ENCODE assay signal across 21 mouse cellular contexts in the genomic region with DNA sequence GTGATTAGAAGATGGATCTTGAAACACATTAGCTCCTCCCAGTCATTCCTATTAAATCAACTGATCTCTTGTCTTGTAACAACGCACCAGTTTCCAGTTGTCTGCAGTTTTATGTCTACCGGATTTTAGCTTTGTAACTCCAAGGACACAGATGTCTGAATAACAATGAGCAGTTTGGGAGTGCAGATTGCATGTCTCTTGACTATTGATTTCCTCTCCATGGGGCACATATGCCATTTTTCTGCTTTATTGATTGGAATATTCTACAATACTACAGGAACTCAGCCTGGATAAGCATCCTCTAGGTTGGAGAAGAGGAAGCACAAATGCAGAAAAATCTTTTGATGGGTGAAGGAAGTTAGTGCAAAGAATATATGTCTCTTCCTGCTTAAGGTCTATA.
DNase-seq lines count a peak whose midpoint lies in the region; ATAC-seq lines count a peak whose summit lies in the region.
"Had no signal": no experiment of that assay in that cellular context is flagged by ENCODE, and none has a peak within 500 bp of the region (broad histone marks: within the 10 kb centered on the region; RNA-seq: fewer than 3 reads in every experiment).

No protein-coding gene starts in this region.

- no peaks in the 10 kb centered on the region for H3K36me3 ChIP-seq in hindbrain, embryonic 11.5 days (ENCODE audit: control insufficient read depth, insufficient read depth, low read length)
- H3K36me3 ChIP-seq: forebrain, embryonic 10.5 days; hindbrain, embryonic 13.5 days had no signal

- no peak overlapping the region for H3K4me3 ChIP-seq in hindbrain, embryonic 11.5 days (ENCODE audit: low read depth, low read length)
- H3K4me3 ChIP-seq: forebrain, embryonic 10.5 days; forebrain, embryonic 13.5 days; gastrocnemius, adult 2 months; hindbrain, embryonic 13.5 days had no signal

- H3K4me1 ChIP-seq in hindbrain, embryonic 11.5 days (replicated peaks; ENCODE audit: control insufficient read depth, insufficient read depth, low read length): no peaks in the 10 kb centered on the region
- H3K4me1 ChIP-seq: forebrain, embryonic 10.5 days; forebrain, embryonic 13.5 days; hindbrain, embryonic 13.5 days had no signal

- no peaks in the 10 kb centered on the region for H3K27me3 ChIP-seq in hindbrain, embryonic 11.5 days (ENCODE audit: control insufficient read depth, insufficient read depth, low read length)
- H3K27me3 ChIP-seq: forebrain, embryonic 13.5 days; hindbrain, embryonic 13.5 days had no signal

- H3K9me3 ChIP-seq in hindbrain, embryonic 11.5 days (ENCODE audit: control insufficient read depth, low read length): no peaks in the 10 kb centered on the region
- H3K9me3 ChIP-seq: forebrain, embryonic 10.5 days; forebrain, embryonic 13.5 days; hindbrain, embryonic 13.5 days had no signal

- no peak for ATAC-seq in hindbrain, embryonic 11.5 days (ENCODE audit: low FRiP score)
- ATAC-seq: forebrain, embryonic 13.5 days; forebrain, embryonic 16.5 days; hindbrain, embryonic 16.5 days had no signal

- 82% methylated on average over 2 of the region's 2 CpGs for WGBS in hindbrain, embryonic 11.5 days

- no peak overlapping the region for H3K27ac ChIP-seq in hindbrain, embryonic 11.5 days (ENCODE audit: low read depth, low read length)
- H3K27ac ChIP-seq: forebrain, embryonic 10.5 days; forebrain, embryonic 13.5 days; gastrocnemius, adult 2 months; hindbrain, embryonic 13.5 days had no signal

- no peak overlapping the region for H3K4me2 ChIP-seq in hindbrain, embryonic 11.5 days (replicated peaks; ENCODE audit: low read depth, low read length)
- H3K4me2 ChIP-seq: forebrain, embryonic 13.5 days; heart, embryonic 11.5 days; hindbrain, embryonic 13.5 days had no signal

- peak; percentile 16 for DNase-seq in layer of hippocampus, adult 11-12 months (ENCODE audit: low spot score)
- DNase-seq in layer of hippocampus, postnatal 25 days (ENCODE audit: extremely low spot score in 1 of 2, low spot score in 1 of 2): no peak
- DNase-seq in R1 (ENCODE audit: low read depth, low spot score): peak; percentile 16
- peak; percentile 22 to 24 for DNase-seq in layer of hippocampus, adult 8-10 months (ENCODE audit: low spot score in 2 of 2)
- no peak for DNase-seq in hindbrain, embryonic 11.5 days (ENCODE audit: low spot score)
- DNase-seq in urinary bladder, postnatal 10 days (ENCODE audit: low spot score): no peak
- DNase-seq: adrenal gland, adult 2 months; adrenal gland, postnatal 14 days; cerebellum, adult 11-12 months; cerebellum, adult 8-10 months; cerebellum, postnatal 10 days; cerebellum, postnatal 36 days; embryo, embryonic 11 days; gastrocnemius, adult 2 months; gastrocnemius, postnatal 14 days had no signal

- no peak overlapping the region for H3K9ac ChIP-seq in hindbrain, embryonic 11.5 days (ENCODE audit: low read depth, low read length)
- H3K9ac ChIP-seq: forebrain, embryonic 13.5 days; hindbrain, embryonic 13.5 days had no signal

Comparison
In these comparisons a context has a peak if more than half of its experiments do, and no peak if none do; other contexts are left out.
1. DNase-seq: peak in layer of hippocampus, adult 11-12 months (single experiment), R1 (single experiment) and layer of hippocampus, adult 8-10 months (2 of 2); none in layer of hippocampus, postnatal 25 days (0 of 2), hindbrain, embryonic 11.5 days (single experiment) and urinary bladder, postnatal 10 days (single experiment).